Mouse (Mus musculus) adrenal gland, postnatal 4 days (tissue): Measurements from ENCODE around the gene Cdan1. TPM values are rescaled to one million over a fixed set of nuclear protein-coding genes. Genes with fewer than 3 reads are reported as not detected.
"Not testable (repeated sequence)": the region's sequence is repeated elsewhere in the genome, so short reads cannot be mapped to it uniquely, and the experiment has no call there.

Experiments used
- DNase-seq, 2 experiments: peaks; one replicate each; pipeline ENCODE4 v3.0.0; 2021 to 2022; ENCODE audit warnings: low spot score in 2 of 2, mixed read lengths in 2 of 2
- total RNA-seq, 2 experiments: library from RNA; stranded (reverse); gene quantifications; 2 replicates each; pipeline ENCODE4 v1.2.3; 2021

Cdan1 gene
- total RNA-seq, 2 experiments from 2014 or later: 28.5 to 34.8 TPM

- DNase-seq: no peak
Observed at GRCm38 (mm10) chr2:120761922-120762321, 88.0 kb downstream of the Cdan1 start.

DNA sequence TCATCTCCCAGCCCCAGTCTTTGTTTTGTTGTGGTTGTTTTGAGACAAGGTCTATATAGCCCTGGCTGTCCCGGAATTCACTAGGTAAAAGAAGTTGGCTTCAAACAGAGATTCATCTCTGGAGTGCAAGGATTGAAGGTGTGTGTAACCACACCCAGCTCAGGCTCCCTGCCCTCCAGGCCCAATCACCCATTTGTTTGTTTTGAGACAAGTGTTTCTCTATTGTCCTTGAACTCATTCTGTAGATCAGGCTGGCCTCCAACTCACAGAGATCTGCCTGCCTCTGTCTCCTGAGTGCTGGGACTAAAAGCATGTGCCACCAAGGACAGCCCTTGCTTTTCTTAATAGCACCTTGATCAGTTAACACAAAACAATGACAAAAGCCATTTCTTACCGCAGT is 101.9 kb downstream of the Cdan1 start:
- no peak for DNase-seq

DNA sequence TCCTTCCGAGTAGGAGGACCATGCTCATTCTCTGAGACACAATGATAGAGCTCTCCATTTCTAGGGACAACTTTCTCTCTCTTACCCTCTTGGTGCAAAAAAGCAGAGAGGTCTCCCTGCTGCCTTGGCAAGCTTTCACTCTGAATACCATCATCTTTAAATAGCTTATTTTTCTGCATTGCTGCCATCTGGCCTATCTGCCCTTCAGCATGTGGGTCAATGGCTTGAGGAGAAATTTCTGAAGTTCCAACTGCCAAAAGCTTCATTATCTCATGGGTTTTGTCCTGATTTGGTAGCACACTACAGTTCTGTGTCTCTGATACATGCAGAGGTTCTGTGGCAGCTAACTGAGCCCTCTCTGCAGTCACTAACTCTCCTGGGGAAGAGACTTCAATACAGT is 104.4 kb downstream of the Cdan1 start:
- no peak for DNase-seq

DNA sequence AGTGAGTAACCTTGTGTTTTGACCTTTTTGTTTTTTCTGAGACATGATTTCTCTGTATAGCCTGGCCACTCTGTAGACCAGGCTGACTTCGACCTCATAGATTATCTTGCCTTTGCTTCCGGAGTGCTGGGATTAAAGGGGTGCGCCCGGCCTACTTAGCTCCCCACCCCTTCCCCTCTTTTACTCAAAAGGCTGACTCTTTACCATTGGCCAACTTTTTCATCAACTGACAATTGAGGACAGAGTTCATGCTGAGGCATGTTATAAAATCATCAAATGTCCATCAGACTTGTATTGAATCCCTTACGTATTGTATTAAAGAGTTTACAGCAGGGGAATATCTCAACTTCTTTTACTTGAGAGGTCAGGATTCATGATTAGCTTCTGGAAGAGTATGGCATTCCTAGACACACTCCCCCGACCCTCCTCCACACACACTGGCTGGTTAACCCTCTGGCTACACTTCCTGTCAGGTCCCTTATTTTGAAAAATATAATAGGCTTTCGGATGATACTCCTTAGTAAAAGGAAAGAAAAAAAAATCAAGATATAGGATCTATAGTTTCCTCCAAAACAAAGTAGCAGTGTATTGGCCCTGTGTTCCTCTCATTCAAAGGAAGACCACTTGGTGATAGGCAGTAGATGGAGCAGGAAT is 117.9 kb downstream of the Cdan1 start:
- DNase-seq: no peak

GRCm38 (mm10) chr2:120731167-120731862 is 118.6 kb downstream of the Cdan1 start:
- peak; percentile 91 to 93 for DNase-seq

DNA sequence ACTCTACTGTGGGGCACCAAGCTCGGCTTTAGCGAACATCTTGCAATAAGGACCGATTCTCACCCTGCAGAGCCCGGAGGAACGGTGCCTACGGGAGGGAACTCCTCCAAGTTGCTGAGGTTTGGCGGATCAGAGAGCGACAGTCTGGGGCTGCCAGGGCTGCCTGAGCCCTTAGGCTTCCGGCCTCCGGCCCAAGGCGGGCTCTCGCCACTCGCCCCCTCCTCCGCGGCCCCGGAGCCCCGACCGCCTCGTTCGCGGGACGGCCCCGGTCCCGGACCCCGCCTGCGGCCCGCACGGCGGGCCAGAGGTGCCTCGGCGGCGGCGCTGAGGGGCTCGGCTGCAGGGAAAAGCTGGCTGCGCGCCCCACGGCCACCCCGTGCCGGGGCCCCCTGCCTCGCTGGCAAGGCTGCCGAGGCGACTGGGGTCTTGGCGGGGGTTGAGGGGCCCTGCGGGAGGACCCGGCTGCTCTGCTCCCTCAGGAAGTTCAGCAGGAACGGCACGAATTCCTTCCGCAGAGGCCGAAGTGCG is 119.2 kb downstream of the Cdan1 start:
- DNase-seq: no peak

DNA sequence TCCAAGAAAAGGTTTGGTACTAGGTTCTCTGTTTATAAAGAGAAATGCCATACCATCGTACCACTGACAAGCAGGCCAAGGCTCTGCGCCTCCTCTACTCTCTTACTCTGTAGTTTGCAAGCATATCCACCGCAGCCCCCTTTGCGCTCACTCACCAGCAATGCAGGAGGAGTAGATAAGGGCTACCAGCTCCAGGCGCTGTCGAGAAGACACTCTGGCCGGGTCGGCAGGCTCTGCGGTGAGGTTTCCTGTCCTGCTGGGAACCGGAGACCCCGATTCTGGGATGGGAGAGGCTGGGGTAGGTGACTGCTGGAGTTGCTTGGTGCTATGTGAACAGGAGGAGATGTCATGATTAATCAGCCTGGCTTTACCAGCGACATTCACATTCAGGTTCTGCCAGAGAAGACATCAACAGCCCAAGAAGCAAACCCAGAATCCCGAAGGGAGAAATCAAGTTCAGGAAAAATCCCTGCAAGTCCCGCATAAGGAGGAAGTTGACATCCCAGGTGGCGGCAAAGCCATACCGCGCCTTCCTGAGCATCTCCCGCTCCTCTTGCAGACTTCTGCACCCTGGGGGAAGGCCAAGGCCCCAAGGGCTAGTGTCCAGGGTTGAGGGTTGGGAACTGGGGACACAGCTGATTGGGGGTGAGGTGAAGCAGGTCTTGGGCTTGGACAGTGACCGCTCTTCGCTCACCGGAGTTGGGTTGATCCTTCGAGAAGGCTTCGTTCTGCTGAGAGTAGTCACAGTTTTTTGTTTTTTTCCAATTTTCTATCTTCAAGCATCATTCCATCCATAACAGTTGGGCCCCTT is 119.9 kb downstream of the Cdan1 start:
- DNase-seq: no peak

- DNase-seq: no peak
Observed at GRCm38 (mm10) chr2:120724176-120724575, 125.8 kb downstream of the Cdan1 start.

GRCm38 (mm10) chr2:120723621-120724020 is 126.3 kb downstream of the Cdan1 start:
- DNase-seq: no peak

- DNase-seq: no peak
Observed at GRCm38 (mm10) chr2:120722491-120722890, 127.4 kb downstream of the Cdan1 start.

DNA sequence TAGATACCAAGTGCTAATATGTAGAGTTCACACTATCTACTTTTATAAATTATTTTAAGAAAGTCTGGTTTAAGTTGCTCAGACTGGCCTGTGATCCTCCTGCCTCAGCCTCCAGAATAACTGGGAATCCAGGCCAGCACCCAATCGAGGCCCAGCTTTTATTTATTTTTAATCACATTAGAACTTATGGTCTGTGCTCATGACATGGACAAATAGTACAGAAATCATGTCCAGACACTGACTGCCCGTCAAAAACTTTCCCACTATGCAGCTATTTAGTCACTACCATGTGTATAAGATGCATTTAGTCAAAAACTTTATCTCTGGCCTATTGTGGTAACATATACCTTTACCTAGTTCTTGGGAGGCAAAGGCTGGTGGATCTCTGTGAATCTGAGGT is 128.0 kb downstream of the Cdan1 start:
- no peak for DNase-seq

DNA sequence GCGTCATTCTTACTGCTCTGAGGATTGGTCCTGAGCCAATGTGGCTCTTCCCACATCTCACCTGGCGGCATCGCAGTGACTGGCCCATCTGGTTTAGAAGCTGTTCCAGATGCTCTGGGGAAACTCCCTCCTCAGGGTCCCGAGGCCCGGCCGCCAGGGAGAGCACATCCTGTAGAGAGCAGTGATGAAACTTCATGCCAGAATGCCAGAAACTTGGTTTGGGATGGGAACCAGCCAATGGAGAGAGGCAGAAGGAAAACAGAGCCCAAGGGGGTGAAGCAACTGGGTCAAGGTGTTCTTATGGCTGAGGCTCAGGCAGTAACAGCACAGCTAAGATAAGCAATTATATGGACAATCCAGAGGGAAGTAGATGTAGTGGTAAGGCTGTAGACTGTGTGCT is 129.1 kb downstream of the Cdan1 start:
- no peak for DNase-seq

DNA sequence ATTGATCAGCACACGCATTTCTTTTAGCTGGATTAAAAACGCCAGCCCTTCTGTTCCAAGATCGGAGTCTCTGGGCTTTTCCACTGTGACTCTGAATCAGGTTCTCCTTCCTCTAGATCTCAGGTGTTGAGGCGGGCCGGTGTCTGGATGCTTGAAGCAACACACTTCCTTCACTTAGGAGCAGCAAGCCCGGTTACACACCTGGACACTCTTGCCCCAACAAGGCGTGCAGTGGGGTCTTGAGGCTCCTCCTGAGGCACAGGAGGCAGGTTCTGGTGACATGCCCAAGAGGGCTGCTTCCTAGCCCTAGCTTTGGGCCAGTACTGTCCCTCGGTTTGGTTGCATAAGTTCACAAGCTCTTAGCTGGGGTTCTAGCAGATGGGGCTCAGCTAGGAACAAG is 131.4 kb downstream of the Cdan1 start:
- no peak for DNase-seq

DNA sequence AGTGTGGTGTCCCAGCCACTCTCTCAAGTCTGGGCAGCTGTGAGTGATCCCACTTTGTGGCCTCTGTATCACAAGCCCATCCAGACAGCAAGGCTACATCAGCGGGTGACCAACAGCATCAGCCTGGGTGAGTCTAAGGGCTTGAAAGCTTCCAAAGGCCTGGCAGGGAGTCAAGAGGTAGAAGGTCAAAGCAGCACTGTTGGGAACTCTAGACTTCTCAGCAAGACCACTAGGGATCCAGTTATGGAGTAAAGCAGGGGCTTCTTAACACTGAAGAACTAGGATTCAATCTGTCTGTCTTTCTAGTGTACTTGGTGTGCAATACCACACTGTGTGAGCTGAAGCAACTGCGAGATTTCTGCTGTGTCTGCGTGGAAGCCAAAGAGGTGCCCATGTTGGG is 136.5 kb downstream of the Cdan1 start:
- DNase-seq: no peak

DNA sequence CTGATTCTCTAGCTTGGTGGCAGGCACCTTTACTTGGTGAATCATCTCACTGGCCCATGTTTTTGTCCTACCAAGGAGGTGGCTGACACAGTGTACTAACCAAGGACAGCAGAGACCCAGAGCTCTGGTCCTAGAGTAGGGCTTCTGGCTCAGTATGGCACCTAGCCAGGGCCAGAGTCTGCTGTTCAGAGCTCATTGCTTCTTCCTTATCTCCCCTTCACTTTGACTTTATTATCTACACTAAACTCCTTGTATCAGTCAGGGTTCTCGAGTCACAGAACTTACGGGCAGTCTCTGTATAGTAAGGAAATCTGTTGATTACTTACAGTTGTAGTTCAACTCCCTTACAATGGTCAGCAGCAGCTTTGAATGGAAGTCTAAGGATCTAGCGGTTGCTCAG is 139.0 kb downstream of the Cdan1 start:
- DNase-seq: no peak

DNA sequence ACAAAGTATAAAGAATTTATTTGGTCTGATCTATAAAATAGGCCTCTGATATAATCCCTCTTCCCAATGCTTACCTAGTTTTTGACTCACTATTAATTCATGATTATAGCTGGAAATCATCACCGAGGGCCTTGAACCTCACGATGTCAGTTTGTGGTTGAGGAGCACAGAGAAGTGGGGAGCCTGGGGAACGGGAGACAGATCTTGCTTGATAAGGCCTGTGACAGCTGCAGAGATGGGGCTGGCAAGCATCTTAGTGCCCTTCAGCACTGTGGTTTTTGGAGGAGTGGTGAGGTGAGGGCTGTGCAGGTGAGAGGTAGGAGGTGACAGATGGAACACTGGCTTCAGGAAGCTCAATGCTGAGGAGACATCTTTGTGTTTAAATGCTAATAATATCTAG is 139.8 kb downstream of the Cdan1 start:
- no peak for DNase-seq

GRCm38 (mm10) chr2:120707041-120707440 is 142.9 kb downstream of the Cdan1 start:
- DNase-seq: no peak

DNA sequence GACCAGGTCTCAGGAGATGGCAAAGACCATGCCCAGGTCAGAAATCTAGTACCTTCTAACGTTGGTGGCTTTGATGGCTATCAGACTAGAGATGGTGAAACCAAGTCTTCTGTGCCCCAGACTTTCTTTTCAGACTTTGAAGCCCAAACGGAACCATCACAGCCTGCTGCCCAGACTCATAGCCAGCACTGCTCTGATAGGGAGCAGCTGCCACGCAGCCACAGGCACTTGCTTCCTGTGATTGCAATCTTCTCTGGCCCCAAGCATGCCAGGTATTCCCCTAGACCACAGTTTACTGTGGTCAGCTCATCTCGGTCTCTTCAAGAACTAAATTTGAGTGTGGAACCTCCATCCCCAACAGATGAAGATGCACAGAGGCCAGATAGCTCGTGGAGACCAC is 147.3 kb downstream of the Cdan1 start:
- DNase-seq: no peak

- no peak for DNase-seq
Observed at GRCm38 (mm10) chr2:120700379-120700885, 149.5 kb downstream of the Cdan1 start.

- DNase-seq: no peak
Observed at GRCm38 (mm10) chr2:120697767-120698166, 152.2 kb downstream of the Cdan1 start.

DNA sequence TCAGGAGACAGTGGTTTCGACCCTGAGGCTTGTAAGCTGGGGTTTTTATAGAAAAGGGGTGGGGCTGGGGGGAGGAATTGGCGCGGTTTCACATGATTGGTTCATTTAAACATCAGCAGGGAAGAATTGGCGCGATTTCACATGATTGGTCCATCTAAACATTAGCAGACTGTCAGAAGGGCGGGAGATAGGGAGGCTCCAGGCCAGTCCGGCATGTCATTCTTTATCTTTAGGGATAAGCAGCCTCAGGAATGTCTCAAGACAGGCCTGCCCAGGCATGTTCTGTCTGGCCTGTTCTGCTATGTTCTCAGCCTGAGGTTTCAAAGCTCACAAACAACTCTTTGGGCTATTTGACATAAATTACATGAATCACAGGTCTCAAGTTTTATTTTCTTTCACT is 168.8 kb downstream of the Cdan1 start:
- not testable (repeated sequence) for DNase-seq

- DNase-seq: no peak
Observed at GRCm38 (mm10) chr2:120670253-120670652, 179.7 kb downstream of the Cdan1 start.
